Mouse (Mus musculus) lung, postnatal 0 days (tissue): ENCODE data around the gene Rph3a.

Experiments used
- CTCF ChIP-seq: IDR thresholded peaks from 2 replicates; pipeline ENCODE4 v1.5.1; 2016; ENCODE audit warnings: antibody characterized with exemption, mild to moderate bottlenecking
- EP300 ChIP-seq: IDR thresholded peaks from 2 replicates; pipeline ENCODE4 v1.6.1; 2016; ENCODE audit warnings: antibody characterized with exemption, mild to moderate bottlenecking, control low read depth

- TF ChIP-seq CTCF (no peak), EP300 (no peak)
These were observed 9.6 kb upstream of the Rph3a start for GRCm38 (mm10) chr5:121019505-121019904.
